ENCODE assay signal across 22 mouse cellular contexts in the genomic region with DNA sequence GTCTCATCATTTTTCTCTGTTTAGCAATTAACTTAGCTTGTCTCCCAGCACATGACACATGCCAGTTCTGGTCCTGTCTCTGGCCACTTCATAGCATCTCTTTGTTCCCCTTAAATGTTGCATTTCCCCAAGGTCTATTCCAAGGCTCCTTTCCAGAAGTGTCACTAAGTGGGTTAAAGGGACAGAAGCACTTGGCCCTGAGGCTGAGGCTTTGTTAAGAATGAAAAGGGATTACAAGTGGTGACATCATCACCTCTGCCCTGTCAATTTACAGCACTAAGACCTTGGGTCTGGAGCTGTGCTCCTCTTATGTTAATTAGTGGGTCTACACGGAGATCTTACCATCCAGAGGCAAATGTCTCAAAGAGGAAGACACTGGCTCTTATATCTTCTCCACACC. TPM values are rescaled to one million over a fixed set of nuclear protein-coding genes. Genes with fewer than 3 reads are reported as not detected.
A peak's percentile ranks its signal among the peaks of the same experiment; 100 is the strongest.
DNase-seq lines count a peak whose midpoint lies in the region; ATAC-seq lines count a peak whose summit lies in the region.
"Had no signal": no experiment of that assay in that cellular context is flagged by ENCODE, and none has a peak within 500 bp of the region (broad histone marks: within the 10 kb centered on the region; RNA-seq: fewer than 3 reads in every experiment).

No protein-coding gene starts in this region.

- H3K36me3 ChIP-seq in embryonic facial prominence, embryonic 11.5 days (replicated peaks; ENCODE audit: control insufficient read depth, insufficient read depth, low read depth, low read length): no peaks in the 10 kb centered on the region; the same call in 1 of the 2 replicates
- peaks cover 49% of the 10 kb centered on the region for H3K36me3 ChIP-seq in embryonic facial prominence, embryonic 10.5 days (replicated peaks)
- H3K36me3 ChIP-seq in intestine, embryonic 14.5 days (ENCODE audit: control insufficient read depth, insufficient read depth, low read length): peaks cover 14% of the 10 kb centered on the region; the same call in 1 of the 2 replicates
- 0 out of 2 replicates have a peak, but pooled peaks cover 2% of the 10 kb centered on the region for H3K36me3 ChIP-seq in intestine, embryonic 16.5 days (ENCODE audit: control insufficient read depth, insufficient read depth, low read length)
- H3K36me3 ChIP-seq in midbrain, embryonic 14.5 days (ENCODE audit: control insufficient read depth, insufficient read depth, low read length): peaks cover 16% of the 10 kb centered on the region

- 39% methylated on average over 1 of the region's 1 CpGs for WGBS in embryonic facial prominence, embryonic 11.5 days
- 37% methylated on average over 1 of the region's 1 CpGs for WGBS in embryonic facial prominence, embryonic 10.5 days
- 67% methylated on average over 1 of the region's 1 CpGs for WGBS in intestine, embryonic 14.5 days
- WGBS in intestine, embryonic 16.5 days: 75% methylated on average over 1 of the region's 1 CpGs
- WGBS in midbrain, embryonic 14.5 days: 10% methylated on average over 1 of the region's 1 CpGs

- no peak overlapping the region for H3K4me2 ChIP-seq in embryonic facial prominence, embryonic 11.5 days (ENCODE audit: low read depth, low read length)
- H3K4me2 ChIP-seq in intestine, embryonic 14.5 days (ENCODE audit: low read length): no peak overlapping the region
- no peak overlapping the region for H3K4me2 ChIP-seq in intestine, embryonic 16.5 days (ENCODE audit: low read depth, low read length)
- no peak overlapping the region for H3K4me2 ChIP-seq in midbrain, embryonic 14.5 days (ENCODE audit: low read length)
- H3K4me2 ChIP-seq: embryonic facial prominence, embryonic 12.5 days; hindbrain, embryonic 15.5 days; neural tube, embryonic 15.5 days had no signal

- no peaks in the 10 kb centered on the region for H3K9me3 ChIP-seq in embryonic facial prominence, embryonic 11.5 days (replicated peaks; ENCODE audit: control insufficient read depth, low read length)
- H3K9me3 ChIP-seq in embryonic facial prominence, embryonic 10.5 days: no peaks in the 10 kb centered on the region
- no peaks in the 10 kb centered on the region for H3K9me3 ChIP-seq in intestine, embryonic 14.5 days (ENCODE audit: control insufficient read depth, low read length)
- no peaks in the 10 kb centered on the region for H3K9me3 ChIP-seq in intestine, embryonic 16.5 days (ENCODE audit: control insufficient read depth, low read length)
- no peaks in the 10 kb centered on the region for H3K9me3 ChIP-seq in midbrain, embryonic 14.5 days (ENCODE audit: control insufficient read depth, low read length)
- H3K9me3 ChIP-seq: embryonic facial prominence, embryonic 12.5 days; hindbrain, embryonic 15.5 days; limb, embryonic 10.5 days; neural tube, embryonic 15.5 days had no signal

- H3K27ac ChIP-seq in embryonic facial prominence, embryonic 11.5 days (replicated peaks; ENCODE audit: low read depth, low read length): no peak overlapping the region
- H3K27ac ChIP-seq in embryonic facial prominence, embryonic 10.5 days (replicated peaks): no peak overlapping the region
- H3K27ac ChIP-seq in intestine, embryonic 14.5 days (ENCODE audit: low read depth): no peak overlapping the region
- H3K27ac ChIP-seq in intestine, embryonic 16.5 days (ENCODE audit: low read length): no peak overlapping the region
- H3K27ac ChIP-seq in midbrain, embryonic 14.5 days (replicated peaks; ENCODE audit: low read depth, low read length): no peak overlapping the region; the same call in 1 of the 2 replicates
- H3K27ac ChIP-seq: embryonic facial prominence, embryonic 12.5 days; gastrocnemius, adult 2 months; hindbrain, embryonic 15.5 days; limb, embryonic 10.5 days; neural tube, embryonic 15.5 days; stomach, postnatal 0 days had no signal

- H3K4me1 ChIP-seq in embryonic facial prominence, embryonic 11.5 days (ENCODE audit: control insufficient read depth, insufficient read depth, low read length): no peaks in the 10 kb centered on the region
- H3K4me1 ChIP-seq in embryonic facial prominence, embryonic 10.5 days: no peaks in the 10 kb centered on the region
- no peaks in the 10 kb centered on the region for H3K4me1 ChIP-seq in intestine, embryonic 14.5 days (replicated peaks; ENCODE audit: control insufficient read depth, insufficient read depth, low read length)
- 0 out of 2 replicates have a peak, but pooled peaks cover 5% of the 10 kb centered on the region for H3K4me1 ChIP-seq in intestine, embryonic 16.5 days (ENCODE audit: control insufficient read depth, insufficient read depth, low read length)
- H3K4me1 ChIP-seq in midbrain, embryonic 14.5 days (ENCODE audit: control insufficient read depth, insufficient read depth, low read length): 0 out of 2 replicates have a peak, but pooled peaks cover 7% of the 10 kb centered on the region
- H3K4me1 ChIP-seq: limb, embryonic 10.5 days had no signal

- H3K27me3 ChIP-seq in embryonic facial prominence, embryonic 11.5 days (ENCODE audit: control insufficient read depth, insufficient read depth, low read length): no peaks in the 10 kb centered on the region
- no peaks in the 10 kb centered on the region for H3K27me3 ChIP-seq in embryonic facial prominence, embryonic 10.5 days (replicated peaks; ENCODE audit: low read depth, poor library complexity, severe bottlenecking)
- no peaks in the 10 kb centered on the region for H3K27me3 ChIP-seq in intestine, embryonic 14.5 days (replicated peaks; ENCODE audit: control insufficient read depth, insufficient read depth, low read length)
- H3K27me3 ChIP-seq in intestine, embryonic 16.5 days (replicated peaks; ENCODE audit: control insufficient read depth, insufficient read depth, low read length): no peaks in the 10 kb centered on the region
- H3K27me3 ChIP-seq in midbrain, embryonic 14.5 days (ENCODE audit: control insufficient read depth, insufficient read depth, low read length): no peaks in the 10 kb centered on the region
- H3K27me3 ChIP-seq: embryonic facial prominence, embryonic 12.5 days; hindbrain, embryonic 15.5 days; neural tube, embryonic 15.5 days; Patski had no signal

- 0 out of 2 replicates have a peak, but pooled peaks have one; percentile 17 for ATAC-seq in embryonic facial prominence, embryonic 11.5 days (replicated peaks; ENCODE audit: insufficient number of reproducible peaks, low FRiP score, low TSS enrichment, low read depth)
- ATAC-seq in intestine, embryonic 14.5 days (replicated peaks; ENCODE audit: low FRiP score, low TSS enrichment, low read depth): no peak
- ATAC-seq in intestine, embryonic 16.5 days: no peak
- ATAC-seq in midbrain, embryonic 14.5 days (ENCODE audit: low FRiP score, low TSS enrichment): peak; percentile 31; the same call in 1 of the 2 replicates
- ATAC-seq: CD4-positive, CD25-positive, alpha-beta regulatory T cell, adult 4 months; intestine, postnatal 0 days; Patski had no signal

- no peak overlapping the region for H3K9ac ChIP-seq in embryonic facial prominence, embryonic 11.5 days (replicated peaks; ENCODE audit: low read length)
- H3K9ac ChIP-seq in intestine, embryonic 14.5 days (ENCODE audit: low read length): no peak overlapping the region
- no peak overlapping the region for H3K9ac ChIP-seq in intestine, embryonic 16.5 days (ENCODE audit: low read depth, low read length)
- H3K9ac ChIP-seq in midbrain, embryonic 14.5 days (replicated peaks; ENCODE audit: low read length): no peak overlapping the region
- H3K9ac ChIP-seq: embryonic facial prominence, embryonic 12.5 days; hindbrain, embryonic 15.5 days; neural tube, embryonic 15.5 days had no signal

- no peak overlapping the region for H3K4me3 ChIP-seq in embryonic facial prominence, embryonic 11.5 days (ENCODE audit: low read depth, low read length)
- no peak overlapping the region for H3K4me3 ChIP-seq in embryonic facial prominence, embryonic 10.5 days
- no peak overlapping the region for H3K4me3 ChIP-seq in intestine, embryonic 14.5 days (ENCODE audit: low read depth, low read length)
- no peak overlapping the region for H3K4me3 ChIP-seq in intestine, embryonic 16.5 days (ENCODE audit: low read length)
- no peak overlapping the region for H3K4me3 ChIP-seq in midbrain, embryonic 14.5 days (replicated peaks; ENCODE audit: low read depth, low read length)
- H3K4me3 ChIP-seq: embryonic facial prominence, embryonic 12.5 days; gastrocnemius, adult 2 months; hindbrain, embryonic 15.5 days; limb, embryonic 10.5 days; neural tube, embryonic 15.5 days had no signal

- no peak for DNase-seq in embryonic facial prominence, embryonic 11.5 days (ENCODE audit: low spot score)
- no peak for DNase-seq in embryonic facial prominence, embryonic 10.5 days (ENCODE audit: low spot score)
- peak; percentile 4 for DNase-seq in intestine, embryonic 14.5 days (ENCODE audit: low spot score)
- peak; percentile 57 for DNase-seq in adipocyte (ENCODE audit: low spot score)
- DNase-seq in midbrain, embryonic 14.5 days: no peak
- no peak for DNase-seq in layer of hippocampus, postnatal 25 days (ENCODE audit: extremely low spot score in 1 of 2, low spot score in 1 of 2)
- DNase-seq in spleen, postnatal 36 days (ENCODE audit: low spot score in 2 of 2): no peak
- DNase-seq: adrenal gland, postnatal 10 days; cerebellum, adult 9-11 months; gastrocnemius, adult 2 months; heart, postnatal 4 days; layer of hippocampus, adult 9-11 months; lung, postnatal 4 days had no signal

RNA-seq across cellular contexts. Expression of a gene that starts 56.0 kb away (rescaled TPM):
- polyA plus RNA-seq in embryonic facial prominence, embryonic 11.5 days (2014; fragmentation: Nextera tagmentation; extraction: Ambion mirVana): 146 and 157 TPM in 2 replicates
- polyA plus RNA-seq in embryonic facial prominence, embryonic 10.5 days (2016; fragmentation: Nextera tagmentation; extraction: Ambion mirVana): 116 TPM in 2 replicates
- 123 and 132 TPM in 2 replicates for polyA plus RNA-seq in intestine, embryonic 14.5 days (2014; fragmentation: Nextera tagmentation; extraction: Ambion mirVana)
- polyA plus RNA-seq in intestine, embryonic 16.5 days (2015; fragmentation: Nextera tagmentation; extraction: Ambion mirVana): 121 and 125 TPM in 2 replicates
- 327 and 339 TPM in 2 replicates for polyA plus RNA-seq in midbrain, embryonic 14.5 days (2014; fragmentation: Nextera tagmentation; extraction: Ambion mirVana)
- total RNA-seq in layer of hippocampus, postnatal 25 days (2021): 1,000 to 10,000 TPM; 1,211 to 1,267 TPM

Comparison
In these comparisons a context has a peak if more than half of its experiments do, and no peak if none do; other contexts are left out.
1. ATAC-seq: peak in embryonic facial prominence, embryonic 11.5 days (single experiment) and midbrain, embryonic 14.5 days (single experiment); none in intestine, embryonic 14.5 days (single experiment) and intestine, embryonic 16.5 days (single experiment).
2. DNase-seq: peak in intestine, embryonic 14.5 days (single experiment) and adipocyte (single experiment); none in embryonic facial prominence, embryonic 11.5 days (single experiment), embryonic facial prominence, embryonic 10.5 days (single experiment), midbrain, embryonic 14.5 days (single experiment), layer of hippocampus, postnatal 25 days (0 of 2) and spleen, postnatal 36 days (0 of 2).